Mouse (Mus musculus): ENCODE measurements around the gene Eif2b5. TPM values are rescaled to one million over a fixed set of nuclear protein-coding genes. Genes with fewer than 3 reads are reported as not detected.

Gene Eif2b5
- polyA plus RNA-seq, 1 experiment from 2014 or later = 46.9 TPM

DNA sequence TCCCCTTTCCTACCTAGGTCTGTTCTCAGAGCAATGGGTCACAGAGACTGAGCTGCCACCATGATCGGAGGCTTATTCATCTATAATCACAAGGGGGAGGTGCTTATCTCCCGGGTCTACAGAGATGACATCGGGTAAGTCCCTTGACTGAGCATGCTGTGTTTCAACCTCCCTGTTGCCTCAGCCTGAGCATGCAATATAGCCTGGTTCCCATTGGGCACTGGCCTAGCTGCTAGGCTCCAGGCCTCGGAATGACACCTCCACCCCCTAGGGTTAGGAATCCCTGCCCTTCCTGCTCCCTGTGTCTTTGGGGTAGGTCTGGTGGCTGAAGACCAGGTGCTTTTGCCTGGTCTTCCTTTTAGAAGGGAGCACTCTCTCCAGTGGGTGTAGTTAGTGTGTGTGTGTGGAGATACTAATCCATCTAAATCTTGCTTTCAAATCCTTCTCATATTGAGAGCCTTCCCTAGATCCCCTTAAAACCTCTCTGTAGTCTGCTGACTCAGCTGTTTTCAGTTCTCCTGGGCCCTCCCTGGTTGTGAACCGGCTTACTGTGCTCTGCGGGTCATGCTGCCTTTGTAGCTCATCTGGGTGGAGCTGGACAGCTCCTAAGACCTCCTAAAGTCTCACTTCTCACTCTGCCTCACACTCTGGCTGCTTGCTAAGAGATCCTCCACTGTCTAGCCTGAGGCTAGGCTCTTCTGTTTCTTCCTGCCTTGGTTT is 39.1 kb downstream of the Eif2b5 start:
- TF ChIP-seq CTCF (IDR thresholded peaks at IDR 0.05) = no peak
- TF ChIP-seq EP300 (IDR thresholded peaks at IDR 0.05) = no peak
- DNase-seq (ENCODE audit: low spot score) = no peak
- H3K4me2 ChIP-seq (replicated peaks; ENCODE audit: low read depth, low read length) = peak overlapping the region; percentile 74
- 0 out of 2 replicates have a peak overlapping the region, but pooled peaks have one; percentile 14 for H3K4me3 ChIP-seq (ENCODE audit: low read depth, low read length)
- H3K9me3 ChIP-seq (ENCODE audit: low read length) = no peaks in the 10 kb centered on the region
- no peak overlapping the region for H3K27ac ChIP-seq (ENCODE audit: low read length)
- peak overlapping the region; percentile 32 for H3K9ac ChIP-seq (replicated peaks; ENCODE audit: low read depth)
- 36% methylated on average over 6 of the region's 6 CpGs for WGBS
- peaks cover 16% of the 10 kb centered on the region for H3K4me1 ChIP-seq (ENCODE audit: insufficient read depth, low read depth, low read length)
- no peaks in the 10 kb centered on the region for H3K27me3 ChIP-seq (replicated peaks; ENCODE audit: insufficient read depth, low read length)
- peaks cover 28% of the 10 kb centered on the region; the same call in 1 of the 2 replicates for H3K36me3 ChIP-seq (ENCODE audit: insufficient read depth, low read length)
- no peak for ATAC-seq

DNA sequence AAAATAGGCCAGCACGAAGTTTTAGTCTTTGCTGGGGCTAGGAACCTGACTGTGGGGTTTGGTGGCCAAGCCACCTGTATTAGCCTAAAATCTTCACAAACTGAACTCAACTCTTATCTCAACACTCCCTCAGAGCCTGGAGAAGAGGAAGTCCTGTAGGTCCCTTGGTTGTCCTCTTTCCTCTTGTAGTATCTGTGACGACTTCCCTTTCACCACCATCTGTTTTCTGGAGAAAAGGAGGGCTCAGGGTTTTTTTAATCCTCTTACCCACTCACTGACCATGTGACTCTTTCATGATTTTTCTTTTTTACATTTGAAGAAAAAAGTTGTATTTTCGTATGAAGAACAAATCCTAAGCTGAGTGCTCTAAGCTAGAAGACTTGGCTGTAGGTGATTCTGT is 41.0 kb downstream of the Eif2b5 start:
- ATAC-seq (no peak), DNase-seq (ENCODE audit: low spot score) (no peak)
- Histone ChIP-seq H3K9ac (replicated peaks; ENCODE audit: low read depth) (no peak overlapping the region), H3K4me3 (ENCODE audit: low read depth, low read length) (no peak overlapping the region), H3K27me3 (replicated peaks; ENCODE audit: insufficient read depth, low read length) (no peaks in the 10 kb centered on the region), H3K36me3 (ENCODE audit: insufficient read depth, low read length) (peaks cover 39% of the 10 kb centered on the region; the same call in 1 of the 2 replicates), H3K9me3 (ENCODE audit: low read length) (no peaks in the 10 kb centered on the region), H3K27ac (ENCODE audit: low read length) (no peak overlapping the region), H3K4me2 (replicated peaks; ENCODE audit: low read depth, low read length) (no peak overlapping the region), H3K4me1 (ENCODE audit: insufficient read depth, low read depth, low read length) (peaks cover 16% of the 10 kb centered on the region)
- WGBS = 71% methylated on average over 3 of the region's 3 CpGs
- TF ChIP-seq EP300 (IDR thresholded peaks at IDR 0.05) (no peak), CTCF (IDR thresholded peaks at IDR 0.05) (no peak)

- DNase-seq (ENCODE audit: low spot score) (peak; percentile 20), ATAC-seq (no peak)
- Histone ChIP-seq H3K36me3 (ENCODE audit: insufficient read depth, low read length) (peaks cover 44% of the 10 kb centered on the region; the same call in 1 of the 2 replicates), H3K27me3 (replicated peaks; ENCODE audit: insufficient read depth, low read length) (no peaks in the 10 kb centered on the region), H3K4me3 (ENCODE audit: low read depth, low read length) (no peak overlapping the region), H3K27ac (ENCODE audit: low read length) (no peak overlapping the region), H3K9me3 (ENCODE audit: low read length) (no peaks in the 10 kb centered on the region), H3K4me1 (ENCODE audit: insufficient read depth, low read depth, low read length) (peaks cover 16% of the 10 kb centered on the region), H3K4me2 (replicated peaks; ENCODE audit: low read depth, low read length) (no peak overlapping the region), H3K9ac (replicated peaks; ENCODE audit: low read depth) (no peak overlapping the region)
- WGBS = 65% methylated on average over 4 of the region's 4 CpGs
- TF ChIP-seq EP300 (IDR thresholded peaks at IDR 0.05) = no peak
- TF ChIP-seq CTCF (IDR thresholded peaks at IDR 0.05) = no peak
Measured at GRCm38 (mm10) chr16:20540438-20540837, 41.8 kb downstream of the Eif2b5 start.

DNA sequence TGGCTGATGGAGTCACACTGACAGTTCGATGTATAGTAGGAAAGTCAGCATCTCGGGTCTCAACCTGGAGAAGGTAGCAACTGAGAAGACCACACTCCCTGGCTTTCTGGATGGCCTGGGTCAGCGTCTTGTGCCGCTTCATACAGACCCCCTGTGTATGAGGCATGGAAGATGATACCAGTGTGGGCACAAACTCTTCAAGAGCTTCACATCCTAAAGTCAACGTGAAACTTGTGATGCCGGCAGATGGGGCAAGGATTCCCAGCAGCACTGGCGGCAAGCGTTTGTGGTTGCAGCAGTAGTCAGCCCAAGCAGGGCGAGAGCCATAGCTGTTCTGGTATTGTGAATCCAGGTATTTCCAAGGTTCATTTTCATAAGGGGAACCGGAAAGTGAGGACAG is 47.1 kb downstream of the Eif2b5 start:
- Histone ChIP-seq H3K4me3 (ENCODE audit: low read depth, low read length) (no peak overlapping the region), H3K4me2 (replicated peaks; ENCODE audit: low read depth, low read length) (no peak overlapping the region), H3K27ac (ENCODE audit: low read length) (no peak overlapping the region), H3K27me3 (replicated peaks; ENCODE audit: insufficient read depth, low read length) (no peaks in the 10 kb centered on the region), H3K9me3 (ENCODE audit: low read length) (no peaks in the 10 kb centered on the region), H3K36me3 (ENCODE audit: insufficient read depth, low read length) (peaks cover 28% of the 10 kb centered on the region; the same call in 1 of the 2 replicates), H3K4me1 (ENCODE audit: insufficient read depth, low read depth, low read length) (peaks cover 9% of the 10 kb centered on the region; the same call in 1 of the 2 replicates), H3K9ac (replicated peaks; ENCODE audit: low read depth) (no peak overlapping the region)
- WGBS = 86% methylated on average over 10 of the region's 10 CpGs
- DNase-seq (ENCODE audit: low spot score) (no peak), ATAC-seq (no peak)
- TF ChIP-seq EP300 (IDR thresholded peaks at IDR 0.05) (no peak), CTCF (IDR thresholded peaks at IDR 0.05) (no peak)

- WGBS = 47% methylated on average over 5 of the region's 5 CpGs
- H3K4me3 ChIP-seq (ENCODE audit: low read depth, low read length) = peak overlapping the region; percentile 68; the same call in 1 of the 2 replicates
- no peak overlapping the region for H3K9ac ChIP-seq (replicated peaks; ENCODE audit: low read depth)
- peak; percentile 34 for DNase-seq (ENCODE audit: low spot score)
- ATAC-seq = no peak
- H3K9me3 ChIP-seq (ENCODE audit: low read length) = no peaks in the 10 kb centered on the region
- H3K4me1 ChIP-seq (ENCODE audit: insufficient read depth, low read depth, low read length) = peaks cover 9% of the 10 kb centered on the region; the same call in 1 of the 2 replicates
- no peaks in the 10 kb centered on the region for H3K27me3 ChIP-seq (replicated peaks; ENCODE audit: insufficient read depth, low read length)
- H3K27ac ChIP-seq (ENCODE audit: low read length) = peak overlapping the region; percentile 66; the same call in 1 of the 2 replicates
- peaks cover 33% of the 10 kb centered on the region; the same call in 1 of the 2 replicates for H3K36me3 ChIP-seq (ENCODE audit: insufficient read depth, low read length)
- H3K4me2 ChIP-seq (replicated peaks; ENCODE audit: low read depth, low read length) = peak overlapping the region; percentile 67
- TF ChIP-seq CTCF (IDR thresholded peaks at IDR 0.05) (no peak), EP300 (IDR thresholded peaks at IDR 0.05) (no peak)
Measured at GRCm38 (mm10) chr16:20547423-20547822, 48.8 kb downstream of the Eif2b5 start.

DNA sequence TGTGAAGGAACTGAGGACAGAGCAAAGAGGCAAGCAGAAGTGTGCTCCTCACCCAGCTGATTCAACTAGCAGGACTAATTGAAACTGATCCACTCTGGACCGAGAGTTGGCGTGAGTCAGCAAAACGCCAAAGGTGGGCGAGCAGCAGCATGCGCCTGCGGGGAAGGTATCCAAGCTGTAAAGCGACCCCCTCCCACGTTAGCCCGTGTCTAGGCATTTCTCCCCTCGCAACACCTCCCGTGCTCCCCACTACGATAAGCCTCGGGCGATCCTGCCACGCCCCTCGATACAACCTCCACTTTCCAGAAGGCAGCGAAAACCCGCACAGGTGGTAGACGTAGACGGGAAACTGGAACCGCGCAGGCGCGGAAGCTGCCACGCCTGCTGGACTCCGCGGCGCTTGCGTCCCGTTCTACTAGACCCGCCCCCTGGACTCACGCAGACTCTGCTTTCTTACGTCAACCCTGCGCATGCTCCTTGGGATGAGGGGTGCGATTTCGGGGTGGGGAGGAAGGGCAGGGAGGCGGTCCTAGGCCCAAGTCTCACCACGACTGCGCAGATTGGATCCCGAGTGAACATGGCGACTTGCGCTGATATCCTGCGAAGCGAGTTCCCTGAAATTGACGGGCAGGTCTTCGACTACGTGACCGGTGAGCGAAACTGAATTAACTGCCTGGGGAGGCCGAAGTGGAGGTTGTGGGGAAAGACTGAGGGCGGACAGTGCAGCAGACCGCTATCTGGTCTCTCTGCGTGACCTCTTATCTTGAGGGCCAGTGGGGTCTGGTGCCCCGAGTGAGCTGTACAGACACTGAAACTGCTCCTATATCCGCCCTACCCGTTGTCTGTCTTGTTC is 49.7 kb downstream of the Eif2b5 start, which contains the start of gene Abcf3:
Gene Abcf3, plus strand, starts transcription at position 482 of the 853 bp plus-strand sequence.
- peaks cover 31% of the 10 kb centered on the region; the same call in 1 of the 2 replicates for H3K36me3 ChIP-seq (ENCODE audit: insufficient read depth, low read length)
- TF ChIP-seq CTCF (IDR thresholded peaks at IDR 0.05) = no peak
- no peak for TF ChIP-seq EP300 (IDR thresholded peaks at IDR 0.05)
- peak within 1 kb of the TSS; percentile 67 for H3K4me2 ChIP-seq (replicated peaks; ENCODE audit: low read depth, low read length)
- H3K9ac ChIP-seq (replicated peaks; ENCODE audit: low read depth) = peak within 1 kb of the TSS; percentile 67
- peak; percentile 100 for DNase-seq (ENCODE audit: low spot score)
- no peaks in the 10 kb centered on the region for H3K27me3 ChIP-seq (replicated peaks; ENCODE audit: insufficient read depth, low read length)
- peak within 1 kb of the TSS; percentile 66 for H3K27ac ChIP-seq (ENCODE audit: low read length)
- peak within 1 kb of the TSS; percentile 68 for H3K4me3 ChIP-seq (ENCODE audit: low read depth, low read length)
- H3K9me3 ChIP-seq (ENCODE audit: low read length) = no peaks in the 10 kb centered on the region
- peaks cover 9% of the 10 kb centered on the region; the same call in 1 of the 2 replicates for H3K4me1 ChIP-seq (ENCODE audit: insufficient read depth, low read depth, low read length)
- ATAC-seq = peak; percentile 100
- WGBS = under 1% methylated on average over 56 of the region's 56 CpGs

Data from lung, postnatal 0 days (tissue).